ENCODE assay signal across 8 mouse cellular contexts in the genomic region with DNA sequence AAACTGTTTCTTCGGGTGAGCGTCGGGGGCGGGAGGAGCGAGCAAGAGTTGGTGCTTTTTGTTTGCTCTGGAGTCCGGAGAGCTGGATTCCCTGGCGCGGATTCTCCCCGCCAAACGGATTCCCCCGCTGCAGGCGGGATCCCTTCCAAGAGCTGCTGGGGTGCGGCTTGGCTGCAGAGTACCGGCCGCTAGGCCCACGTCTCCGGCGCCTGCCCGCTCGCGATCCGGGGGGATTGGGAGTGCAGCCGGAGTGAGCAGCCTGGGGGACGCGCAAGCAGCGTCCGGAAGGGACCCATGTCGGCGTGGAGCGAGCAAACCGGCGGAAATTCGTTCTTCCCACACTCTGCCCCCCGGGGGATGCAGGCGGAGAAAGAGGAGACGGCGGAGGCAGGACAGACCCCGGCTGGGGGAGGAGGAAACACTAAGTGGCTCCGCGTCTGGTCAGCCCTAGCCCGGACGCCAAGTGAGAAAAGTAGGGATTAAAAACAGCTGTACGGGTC. TPM values are rescaled to one million over a fixed set of nuclear protein-coding genes. Genes with fewer than 3 reads are reported as not detected.
DNase-seq lines count a peak whose midpoint lies in the region; ATAC-seq and TF ChIP-seq lines count a peak whose summit lies in the region.

A gene (minus strand): TSS at position 345 of the 500 bp plus-strand sequence.

- peak; percentile 4; the same call in 1 of the 2 replicates for ATAC-seq in cerebellum, adult (ENCODE audit: insufficient number of reproducible peaks, low FRiP score, low TSS enrichment)
- ATAC-seq in forebrain, embryonic 14.5 days = peak; percentile 52
- peak; percentile 71 for ATAC-seq in heart, embryonic 15.5 days (replicated peaks; ENCODE audit: insufficient number of reproducible peaks, insufficient read depth, low FRiP score, low read depth)
- ATAC-seq in liver, embryonic 14.5 days (ENCODE audit: insufficient read depth) = no peak

- no peaks in the 10 kb centered on the region for H3K9me3 ChIP-seq in ES-Bruce4 (replicated peaks; ENCODE audit: control insufficient read depth, insufficient read depth, low read length, poor library complexity, severe bottlenecking)
- H3K9me3 ChIP-seq in forebrain, embryonic 14.5 days (replicated peaks; ENCODE audit: control insufficient read depth, low read length) = no peaks in the 10 kb centered on the region
- H3K9me3 ChIP-seq in heart, embryonic 15.5 days (replicated peaks) = no peaks in the 10 kb centered on the region
- no peaks in the 10 kb centered on the region for H3K9me3 ChIP-seq in liver, embryonic 14.5 days (ENCODE audit: control insufficient read depth, low read length)

- H3K27ac ChIP-seq in ES-Bruce4 (ENCODE audit: insufficient read depth, low read length) = no peak within 1 kb of the TSS
- peak within 1 kb of the TSS; percentile 55 for H3K27ac ChIP-seq in forebrain, embryonic 14.5 days (ENCODE audit: low read depth, low read length)
- H3K27ac ChIP-seq in heart, embryonic 15.5 days = peak within 1 kb of the TSS; percentile 86
- no peak within 1 kb of the TSS for H3K27ac ChIP-seq in liver, embryonic 14.5 days

- under 1% methylated on average over 43 of the region's 43 CpGs for WGBS in forebrain, embryonic 14.5 days
- under 1% methylated on average over 43 of the region's 43 CpGs for WGBS in heart, embryonic 15.5 days
- WGBS in liver, embryonic 14.5 days (ENCODE audit: insufficient replicate concordance) = under 1% methylated on average over 43 of the region's 43 CpGs

- H3K4me3 ChIP-seq in ES-Bruce4 (ENCODE audit: low read depth, low read length) = peak within 1 kb of the TSS; percentile 60
- peak within 1 kb of the TSS; percentile 51 for H3K4me3 ChIP-seq in forebrain, embryonic 14.5 days (ENCODE audit: low read depth, low read length)
- peak within 1 kb of the TSS; percentile 66 for H3K4me3 ChIP-seq in heart, embryonic 15.5 days
- H3K4me3 ChIP-seq in liver, embryonic 14.5 days (ENCODE audit: insufficient read depth in 1 of 2, low read depth in 2 of 2, low read length in 2 of 2) = peak within 1 kb of the TSS; percentile 15 to 34; a peak in 3 of 4 replicates

- no peak for TF ChIP-seq POLR2A in ES-Bruce4 (IDR thresholded peaks at IDR 0.05; ENCODE audit: insufficient read depth, low read length)

- H3K27me3 ChIP-seq in ES-Bruce4 (ENCODE audit: control insufficient read depth, insufficient read depth, low read length, poor library complexity, severe bottlenecking) = peaks cover 16% of the 10 kb centered on the region
- peaks cover 47% of the 10 kb centered on the region for H3K27me3 ChIP-seq in forebrain, embryonic 14.5 days (replicated peaks; ENCODE audit: control insufficient read depth, insufficient read depth, low read length)
- peaks cover 70% of the 10 kb centered on the region for H3K27me3 ChIP-seq in heart, embryonic 15.5 days
- peaks cover 56% of the 10 kb centered on the region for H3K27me3 ChIP-seq in liver, embryonic 14.5 days (ENCODE audit: control insufficient read depth, insufficient read depth, low read length)

- no peaks in the 10 kb centered on the region for H3K4me1 ChIP-seq in ES-Bruce4 (ENCODE audit: control insufficient read depth, insufficient read depth, low read length)
- H3K4me1 ChIP-seq in forebrain, embryonic 14.5 days (ENCODE audit: control insufficient read depth, insufficient read depth, low read length) = peaks cover 19% of the 10 kb centered on the region
- H3K4me1 ChIP-seq in heart, embryonic 15.5 days (replicated peaks) = peaks cover 38% of the 10 kb centered on the region
- no peaks in the 10 kb centered on the region for H3K4me1 ChIP-seq in liver, embryonic 14.5 days (replicated peaks; ENCODE audit: control insufficient read depth in 2 of 2, insufficient read depth in 2 of 2, low read length in 1 of 2)

- peak within 1 kb of the TSS; percentile 70 for H3K9ac ChIP-seq in ES-Bruce4 (ENCODE audit: low read depth, poor library complexity, severe bottlenecking)
- H3K9ac ChIP-seq in forebrain, embryonic 14.5 days (ENCODE audit: low read length) = peak within 1 kb of the TSS; percentile 65
- H3K9ac ChIP-seq in heart, embryonic 15.5 days = peak within 1 kb of the TSS; percentile 71
- no peak within 1 kb of the TSS for H3K9ac ChIP-seq in liver, embryonic 14.5 days (replicated peaks)

- TF ChIP-seq EP300 in ES-Bruce4 (IDR thresholded peaks at IDR 0.05; ENCODE audit: insufficient read depth, low read depth, low read length) = no peak
- no peak for TF ChIP-seq EP300 in liver, embryonic 14.5 days (IDR thresholded peaks at IDR 0.05; ENCODE audit: low read depth)

- H3K36me3 ChIP-seq in ES-Bruce4 (ENCODE audit: control insufficient read depth, insufficient read depth, low read length, poor library complexity, severe bottlenecking) = no peaks in the 10 kb centered on the region
- no peaks in the 10 kb centered on the region for H3K36me3 ChIP-seq in forebrain, embryonic 14.5 days (ENCODE audit: control insufficient read depth, insufficient read depth, low read length)
- no peaks in the 10 kb centered on the region for H3K36me3 ChIP-seq in heart, embryonic 15.5 days
- H3K36me3 ChIP-seq in liver, embryonic 14.5 days (replicated peaks; ENCODE audit: control insufficient read depth, insufficient read depth, low read depth) = no peaks in the 10 kb centered on the region

- TF ChIP-seq CTCF in ES-Bruce4 (IDR thresholded peaks at IDR 0.05; ENCODE audit: low read depth, low read length) = no peak
- no peak for TF ChIP-seq CTCF in liver, embryonic 14.5 days (IDR thresholded peaks at IDR 0.05; ENCODE audit: low read depth)

- H3K4me2 ChIP-seq in forebrain, embryonic 14.5 days (ENCODE audit: low read length) = peak within 1 kb of the TSS; percentile 93
- H3K4me2 ChIP-seq in heart, embryonic 15.5 days = peak within 1 kb of the TSS; percentile 97
- peak within 1 kb of the TSS; percentile 48 for H3K4me2 ChIP-seq in liver, embryonic 14.5 days (ENCODE audit: low read depth)

- DNase-seq in forebrain, embryonic 14.5 days (ENCODE audit: low spot score) = peak; percentile 71
- DNase-seq in kidney, postnatal 14 days = peak; percentile 89
- no peak for DNase-seq in liver, embryonic 14.5 days (ENCODE audit: low read depth in 3 of 3, low spot score in 3 of 3)
- peak; percentile 69 for DNase-seq in ovary, adult 18-20 months (ENCODE audit: low spot score)
- no peak for DNase-seq in T-cell, adult 2 months (ENCODE audit: low spot score)

RNA-seq across cellular contexts. Expression of the gene that starts here (rescaled TPM):
- polyA plus RNA-seq in ES-Bruce4 (2011; ENCODE audit: insufficient read depth, insufficient read length, low read depth, missing spikeins) = 0.17 and 0.33 TPM in 2 replicates
- polyA plus RNA-seq in forebrain, embryonic 14.5 days (2014; fragmentation: Nextera tagmentation; extraction: Ambion mirVana) = 3.9 and 5.1 TPM in 2 replicates
- polyA plus RNA-seq in heart, embryonic 15.5 days (2015; fragmentation: Nextera tagmentation; extraction: Ambion mirVana) = 5.5 and 9.1 TPM in 2 replicates
- 0.15 and 0.16 TPM in 2 replicates for polyA plus RNA-seq in liver, embryonic 14.5 days (2012; rRNA removed)
- polyA plus RNA-seq in liver, embryonic 14.5 days (2014; fragmentation: Nextera tagmentation; extraction: Ambion mirVana) = 0.19 and 0.27 TPM in 2 replicates

Comparison
In these comparisons a context has a peak if more than half of its experiments do, and no peak if none do; other contexts are left out.
1. H3K27ac ChIP-seq: peak in forebrain, embryonic 14.5 days (single experiment) and heart, embryonic 15.5 days (single experiment); none in ES-Bruce4 (single experiment) and liver, embryonic 14.5 days (single experiment).
2. DNase-seq: peak in forebrain, embryonic 14.5 days (single experiment), kidney, postnatal 14 days (single experiment) and ovary, adult 18-20 months (single experiment); none in liver, embryonic 14.5 days (0 of 3) and T-cell, adult 2 months (single experiment).
3. Peak in every context shown above with its lines, with median percentiles within 50 percentile points of each other: H3K4me3 ChIP-seq and H3K4me2 ChIP-seq.